Mouse (Mus musculus): ENCODE data around the gene Foxq1. TPM values are rescaled to one million over a fixed set of nuclear protein-coding genes. Genes with fewer than 3 reads are reported as not detected.

Foxq1 gene
- polyA plus RNA-seq, 1 experiment from 2014 or later = 2.0 TPM

GRCm38 (mm10) chr13:31543021-31543420 is 12.9 kb upstream of the Foxq1 start:
- WGBS = 93% methylated on average over 5 of the region's 5 CpGs
- no peaks in the 10 kb centered on the region for H3K9me3 ChIP-seq (ENCODE audit: control insufficient read depth, low read length)
- H3K27me3 ChIP-seq (ENCODE audit: control insufficient read depth, insufficient read depth, low read length) = no peaks in the 10 kb centered on the region
- no peak overlapping the region for H3K27ac ChIP-seq (replicated peaks; ENCODE audit: low read depth, low read length)
- H3K36me3 ChIP-seq (ENCODE audit: control insufficient read depth, insufficient read depth, low read length) = no peaks in the 10 kb centered on the region
- ATAC-seq (ENCODE audit: low FRiP score, low TSS enrichment) (no peak), DNase-seq (no peak)
- no peak overlapping the region for H3K4me2 ChIP-seq (ENCODE audit: low read length)
- H3K4me3 ChIP-seq (replicated peaks; ENCODE audit: low read depth, low read length) = no peak overlapping the region
- H3K9ac ChIP-seq (replicated peaks; ENCODE audit: low read length) = no peak overlapping the region
- H3K4me1 ChIP-seq (ENCODE audit: control insufficient read depth, insufficient read depth, low read length) = no peaks in the 10 kb centered on the region

- no peak overlapping the region for H3K9ac ChIP-seq (replicated peaks; ENCODE audit: low read length)
- H3K27ac ChIP-seq (replicated peaks; ENCODE audit: low read depth, low read length) = no peak overlapping the region
- 78% methylated on average over 2 of the region's 2 CpGs for WGBS
- ATAC-seq (ENCODE audit: low FRiP score, low TSS enrichment) (no peak), DNase-seq (no peak)
- no peak overlapping the region for H3K4me3 ChIP-seq (replicated peaks; ENCODE audit: low read depth, low read length)
- no peaks in the 10 kb centered on the region for H3K9me3 ChIP-seq (ENCODE audit: control insufficient read depth, low read length)
- H3K27me3 ChIP-seq (ENCODE audit: control insufficient read depth, insufficient read depth, low read length) = no peaks in the 10 kb centered on the region
- no peaks in the 10 kb centered on the region for H3K4me1 ChIP-seq (ENCODE audit: control insufficient read depth, insufficient read depth, low read length)
- H3K36me3 ChIP-seq (ENCODE audit: control insufficient read depth, insufficient read depth, low read length) = no peaks in the 10 kb centered on the region
- H3K4me2 ChIP-seq (ENCODE audit: low read length) = no peak overlapping the region
These were observed 9.2 kb upstream of the Foxq1 start for GRCm38 (mm10) chr13:31546784-31547183.

- Histone ChIP-seq H3K27me3 (ENCODE audit: control insufficient read depth, insufficient read depth, low read length) (no peaks in the 10 kb centered on the region), H3K4me2 (ENCODE audit: low read length) (no peak overlapping the region), H3K36me3 (ENCODE audit: control insufficient read depth, insufficient read depth, low read length) (no peaks in the 10 kb centered on the region), H3K4me1 (ENCODE audit: control insufficient read depth, insufficient read depth, low read length) (no peaks in the 10 kb centered on the region), H3K9ac (replicated peaks; ENCODE audit: low read length) (no peak overlapping the region), H3K9me3 (ENCODE audit: control insufficient read depth, low read length) (no peaks in the 10 kb centered on the region), H3K4me3 (replicated peaks; ENCODE audit: low read depth, low read length) (no peak overlapping the region), H3K27ac (replicated peaks; ENCODE audit: low read depth, low read length) (no peak overlapping the region)
- 91% methylated on average over 3 of the region's 3 CpGs for whole genome bisulfite sequencing
- ATAC-seq (ENCODE audit: low FRiP score, low TSS enrichment) (no peak), DNase-seq (no peak)
These were observed 8.7 kb upstream of the Foxq1 start for GRCm38 (mm10) chr13:31547204-31547603.

- no peak for ATAC-seq (ENCODE audit: low FRiP score, low TSS enrichment)
- Histone ChIP-seq H3K27ac (replicated peaks; ENCODE audit: low read depth, low read length) (no peak overlapping the region), H3K36me3 (ENCODE audit: control insufficient read depth, insufficient read depth, low read length) (no peaks in the 10 kb centered on the region), H3K9ac (replicated peaks; ENCODE audit: low read length) (no peak overlapping the region), H3K27me3 (ENCODE audit: control insufficient read depth, insufficient read depth, low read length) (no peaks in the 10 kb centered on the region), H3K4me3 (replicated peaks; ENCODE audit: low read depth, low read length) (no peak overlapping the region), H3K9me3 (ENCODE audit: control insufficient read depth, low read length) (no peaks in the 10 kb centered on the region), H3K4me2 (ENCODE audit: low read length) (no peak overlapping the region), H3K4me1 (ENCODE audit: control insufficient read depth, insufficient read depth, low read length) (no peaks in the 10 kb centered on the region)
- DNase-seq = no peak
- WGBS = 90% methylated on average over 9 of the region's 9 CpGs
These were observed 8.3 kb upstream of the Foxq1 start for GRCm38 (mm10) chr13:31547610-31548009.

- no peak for DNase-seq
- H3K4me2 ChIP-seq (ENCODE audit: low read length) = peak overlapping the region; percentile 97
- no peaks in the 10 kb centered on the region for H3K9me3 ChIP-seq (ENCODE audit: control insufficient read depth, low read length)
- H3K36me3 ChIP-seq (ENCODE audit: control insufficient read depth, insufficient read depth, low read length) = no peaks in the 10 kb centered on the region
- ATAC-seq (ENCODE audit: low FRiP score, low TSS enrichment) = no peak
- H3K27me3 ChIP-seq (ENCODE audit: control insufficient read depth, insufficient read depth, low read length) = peaks cover 78% of the 10 kb centered on the region
- H3K4me1 ChIP-seq (ENCODE audit: control insufficient read depth, insufficient read depth, low read length) = peaks cover 12% of the 10 kb centered on the region; the same call in 1 of the 2 replicates
- H3K9ac ChIP-seq (replicated peaks; ENCODE audit: low read length) = no peak overlapping the region
- H3K4me3 ChIP-seq (replicated peaks; ENCODE audit: low read depth, low read length) = peak overlapping the region; percentile 48
- no peak overlapping the region for H3K27ac ChIP-seq (replicated peaks; ENCODE audit: low read depth, low read length)
- 7% methylated on average over 24 of the region's 24 CpGs for WGBS
These were observed 1.2 kb downstream of the Foxq1 start for GRCm38 (mm10) chr13:31556964-31557767.

GRCm38 (mm10) chr13:31557768-31558520 is 2.0 kb downstream of the Foxq1 start:
- ATAC-seq (ENCODE audit: low FRiP score, low TSS enrichment) = peak; percentile 36

GRCm38 (mm10) chr13:31558521-31559418 is 2.8 kb downstream of the Foxq1 start, which contains the start of gene A530084C06Rik:
Gene A530084C06Rik, minus strand, starts transcription at chr13:31559333.
- DNase-seq = peak; percentile 55
- H3K4me1 ChIP-seq (ENCODE audit: control insufficient read depth, insufficient read depth, low read length) = peaks cover 12% of the 10 kb centered on the region; the same call in 1 of the 2 replicates
- H3K9me3 ChIP-seq (ENCODE audit: control insufficient read depth, low read length) = no peaks in the 10 kb centered on the region
- peak within 1 kb of the TSS; percentile 43 for H3K9ac ChIP-seq (replicated peaks; ENCODE audit: low read length)
- no peaks in the 10 kb centered on the region for H3K36me3 ChIP-seq (ENCODE audit: control insufficient read depth, insufficient read depth, low read length)
- peak within 1 kb of the TSS; percentile 41 for H3K27ac ChIP-seq (replicated peaks; ENCODE audit: low read depth, low read length)
- peaks cover 82% of the 10 kb centered on the region for H3K27me3 ChIP-seq (ENCODE audit: control insufficient read depth, insufficient read depth, low read length)
- ATAC-seq (ENCODE audit: low FRiP score, low TSS enrichment) = peak; percentile 29
- peak within 1 kb of the TSS; percentile 97 for H3K4me2 ChIP-seq (ENCODE audit: low read length)
- H3K4me3 ChIP-seq (replicated peaks; ENCODE audit: low read depth, low read length) = peak within 1 kb of the TSS; percentile 48
- WGBS = under 1% methylated on average over 88 of the region's 88 CpGs

More at GRCm38 (mm10) chr13:31557768-31558520, 2.0 kb downstream of the Foxq1 start:
- H3K4me2 ChIP-seq (ENCODE audit: low read length) = peak overlapping the region; percentile 97
- no peak overlapping the region; the same call in 1 of the 2 replicates for H3K9ac ChIP-seq (replicated peaks; ENCODE audit: low read length)
- peaks cover 12% of the 10 kb centered on the region; the same call in 1 of the 2 replicates for H3K4me1 ChIP-seq (ENCODE audit: control insufficient read depth, insufficient read depth, low read length)
- DNase-seq = peak; percentile 52
- no peaks in the 10 kb centered on the region for H3K36me3 ChIP-seq (ENCODE audit: control insufficient read depth, insufficient read depth, low read length)
- no peaks in the 10 kb centered on the region for H3K9me3 ChIP-seq (ENCODE audit: control insufficient read depth, low read length)
- 0 out of 2 replicates have a peak overlapping the region, but pooled peaks have one; percentile 9 for H3K27ac ChIP-seq (replicated peaks; ENCODE audit: low read depth, low read length)
- peaks cover 82% of the 10 kb centered on the region for H3K27me3 ChIP-seq (ENCODE audit: control insufficient read depth, insufficient read depth, low read length)
- H3K4me3 ChIP-seq (replicated peaks; ENCODE audit: low read depth, low read length) = peak overlapping the region; percentile 48
- under 1% methylated on average over 73 of the region's 73 CpGs for WGBS

Data from midbrain, embryonic 14.5 days (tissue).